Mouse (Mus musculus) liver (tissue): ENCODE data around the gene Rpl39.

ENCODE experiments used
- DNase-seq: peaks from one replicate; pipeline ENCODE4 v3.0.0-alpha.2; 2020; ENCODE audit warnings: mixed read lengths

Rpl39 gene

DNA sequence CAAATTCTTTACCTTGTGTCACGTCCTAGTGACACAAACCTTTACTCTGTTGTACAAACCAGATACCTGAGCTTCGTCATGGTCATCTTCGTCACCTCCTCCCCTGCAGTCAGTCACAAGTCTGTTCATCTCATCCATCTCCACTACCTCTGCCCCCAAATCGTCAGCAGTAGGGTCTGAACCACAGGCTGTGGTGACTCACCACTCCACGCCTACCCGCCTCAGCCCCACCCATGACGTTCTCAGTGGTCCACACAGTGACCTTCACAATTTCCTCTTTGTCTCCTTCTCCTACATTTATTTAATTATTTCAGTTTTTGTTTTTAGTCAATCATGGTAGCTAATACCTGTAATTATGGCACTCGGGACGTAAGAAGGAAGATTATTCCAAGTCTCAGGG is 21.3 kb downstream of the Rpl39 start:
- DNase-seq: no peak

- DNase-seq: no peak
These were observed 36.0 kb downstream of the Rpl39 start for GRCm38 (mm10) chrX:37048890-37049823.

GRCm38 (mm10) chrX:37048066-37048889 is 36.9 kb downstream of the Rpl39 start, which contains the start of gene Sowahd:
Sowahd (plus strand) TSS chrX:37048845.
- no peak for DNase-seq

DNA sequence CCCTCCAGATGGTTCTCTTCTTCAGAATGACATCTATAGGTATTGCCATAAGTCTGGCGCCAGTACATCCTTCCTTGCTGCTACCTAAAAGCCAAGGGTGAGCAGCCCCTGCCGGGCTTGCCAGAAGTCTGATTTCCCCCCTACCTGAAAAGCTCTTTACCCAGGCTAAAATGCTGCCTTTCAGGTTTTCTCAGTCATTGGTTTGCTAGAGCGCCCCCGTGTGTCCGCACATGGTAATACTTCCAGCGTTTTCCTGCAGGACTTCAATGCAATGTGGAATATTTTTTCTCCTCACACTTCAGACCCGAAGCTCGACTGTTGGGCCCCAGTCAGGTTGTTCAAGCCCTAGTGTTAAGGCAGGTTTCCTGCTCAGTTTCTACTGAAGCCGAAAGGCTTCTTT is 42.5 kb downstream of the Rpl39 start:
- peak; percentile 54 for DNase-seq
